Mouse (Mus musculus) liver, postnatal 0 days (tissue): ENCODE measurements around the gene Pgc. TPM values are rescaled to one million over a fixed set of nuclear protein-coding genes. Genes with fewer than 3 reads are reported as not detected.
A peak's percentile ranks its signal among the peaks of the same experiment; 100 is the strongest.

Experiments used
- ATAC-seq: fragments of 200-750 bp; cut with Nextera tagmentation; 2 replicates; pipeline ENCODE4 v1.8.0; 2017; ENCODE audit warnings: mild to moderate bottlenecking, moderate library complexity
- DNase-seq: peaks from one replicate; pipeline ENCODE4 v3.0.0-alpha.2; 2016
- H3K27ac ChIP-seq: fragments of 300-500 bp; sonication (generic); 2 replicates; pipeline ENCODE4 v1.5.1; 2014; ENCODE audit warnings: antibody characterized with exemption, moderate library complexity, mild to moderate bottlenecking, low read depth
- H3K27me3 ChIP-seq: fragments of 300-500 bp; sonication (generic); 2 replicates; pipeline ENCODE4 v1.6.1; 2014; ENCODE audit warnings: low read length, control low read depth, mixed read lengths; ENCODE audit not compliant: insufficient read depth
- H3K36me3 ChIP-seq: fragments of 300-500 bp; sonication (generic); replicated peaks from 2 replicates; pipeline ENCODE4 v1.6.1; 2014; ENCODE audit warnings: mild to moderate bottlenecking, control low read depth, low read length, moderate library complexity, mixed read lengths; ENCODE audit not compliant: insufficient read depth
- H3K4me1 ChIP-seq: fragments of 300-500 bp; sonication (generic); 2 replicates; pipeline ENCODE4 v1.6.1; 2014; ENCODE audit warnings: antibody characterized with exemption, mild to moderate bottlenecking, control low read depth; ENCODE audit not compliant: insufficient read depth
- H3K4me2 ChIP-seq: fragments of 300-500 bp; sonication (generic); 2 replicates; pipeline ENCODE4 v1.6.1; 2014; ENCODE audit warnings: low read depth, mild to moderate bottlenecking, low read length, moderate library complexity, mixed read lengths
- H3K4me3 ChIP-seq: fragments of 300-500 bp; sonication (generic); 2 replicates; pipeline ENCODE4 v1.5.1; 2014; ENCODE audit warnings: low read depth, low read length
- H3K9ac ChIP-seq: fragments of 300-500 bp; sonication (generic); replicated peaks from 2 replicates; pipeline ENCODE4 v1.6.1; 2014; ENCODE audit warnings: mild to moderate bottlenecking, moderate library complexity
- H3K9me3 ChIP-seq: fragments of 300-500 bp; sonication (generic); 2 replicates; pipeline ENCODE4 v1.6.1; 2016; ENCODE audit warnings: mild to moderate bottlenecking, control low read depth, low read length, mixed read lengths
- CTCF ChIP-seq: sonication (generic); IDR thresholded peaks from 2 replicates; pipeline ENCODE4 v1.5.1; 2016; ENCODE audit warnings: antibody characterized with exemption, low read depth
- EP300 ChIP-seq: IDR thresholded peaks from 2 replicates; pipeline ENCODE4 v1.6.1; 2016; ENCODE audit warnings: antibody characterized with exemption, low read depth, mild to moderate bottlenecking
- WGBS: fragments of 180-500 bp; shearing (Covaris S2); extraction: QIAGEN DNeasy Blood & Tissue Kit; methylation state at CpG from one replicate; pipeline ENCODE4 v1.1.7; 2014; ENCODE audit not compliant: insufficient replicate concordance; 5-methylcytosine and 5-hydroxymethylcytosine counted together
- polyA plus RNA-seq: library from polyadenylated mRNA; unstranded; fragments of >200 nt; fragmentation: Nextera tagmentation; extraction: Ambion mirVana; gene quantifications from 2 replicates; pipeline ENCODE4 v1.2.1, GENCODE M21; 2015

Gene Pgc
- polyA plus RNA-seq: 0.07 and 0.15 TPM in 2 replicates

- Histone ChIP-seq H3K4me2 (no peak within 1 kb of the TSS), H3K4me1 (no peaks in the 10 kb centered on the region), H3K9ac (no peak within 1 kb of the TSS), H3K27ac (no peak within 1 kb of the TSS), H3K4me3 (no peak within 1 kb of the TSS), H3K36me3 (no peaks in the 10 kb centered on the region), H3K27me3 (no peaks in the 10 kb centered on the region), H3K9me3 (no peaks in the 10 kb centered on the region)
- TF ChIP-seq EP300 (no peak), CTCF (no peak)
- ATAC-seq (no peak), DNase-seq (no peak)
- WGBS: 73% methylated on average over 11 of the region's 11 CpGs
Measured at GRCm38 (mm10) chr17:47726566-47726965, at the start of gene Pgc. Gene Pgc, plus strand, starts transcription at chr17:47726842.

- Histone ChIP-seq H3K27me3 (no peaks in the 10 kb centered on the region), H3K4me1 (no peaks in the 10 kb centered on the region), H3K4me2 (no peak overlapping the region), H3K9me3 (no peaks in the 10 kb centered on the region), H3K4me3 (no peak overlapping the region), H3K9ac (no peak overlapping the region), H3K27ac (no peak overlapping the region), H3K36me3 (peaks cover 23% of the 10 kb centered on the region)
- WGBS: 80% methylated on average over 5 of the region's 5 CpGs
- TF ChIP-seq CTCF: no peak
- no peak for TF ChIP-seq EP300
- DNase-seq (no peak), ATAC-seq (peak; percentile 78)
Measured at GRCm38 (mm10) chr17:47678238-47678637, 48.4 kb upstream of the Pgc start.

- DNase-seq (no peak), ATAC-seq (no peak)
- Histone ChIP-seq H3K9me3 (no peaks in the 10 kb centered on the region), H3K4me3 (no peak overlapping the region), H3K4me1 (no peaks in the 10 kb centered on the region), H3K9ac (no peak overlapping the region), H3K4me2 (no peak overlapping the region), H3K27me3 (no peaks in the 10 kb centered on the region), H3K36me3 (peaks cover 23% of the 10 kb centered on the region), H3K27ac (no peak overlapping the region)
- 70% methylated on average over 5 of the region's 5 CpGs for WGBS
- no peak for TF ChIP-seq EP300
- no peak for TF ChIP-seq CTCF
Measured at GRCm38 (mm10) chr17:47678702-47679101, 47.9 kb upstream of the Pgc start.

GRCm38 (mm10) chr17:47682836-47683235, 43.8 kb upstream of the Pgc start:
- no peak overlapping the region for H3K27ac ChIP-seq
- no peak overlapping the region for H3K4me2 ChIP-seq
- H3K4me3 ChIP-seq: no peak overlapping the region
- DNase-seq (no peak), ATAC-seq (no peak)
- H3K36me3 ChIP-seq: peaks cover 42% of the 10 kb centered on the region
- no peak overlapping the region for H3K9ac ChIP-seq
- H3K4me1 ChIP-seq: peaks cover 8% of the 10 kb centered on the region
- TF ChIP-seq CTCF: no peak
- no peak for TF ChIP-seq EP300
- no peaks in the 10 kb centered on the region for H3K27me3 ChIP-seq
- WGBS: 63% methylated on average over 4 of the region's 4 CpGs
- H3K9me3 ChIP-seq: no peaks in the 10 kb centered on the region

- peak; percentile 95 for DNase-seq
- H3K9me3 ChIP-seq: no peaks in the 10 kb centered on the region
- H3K36me3 ChIP-seq: peaks cover 24% of the 10 kb centered on the region
- peak overlapping the region; percentile 100 for H3K4me2 ChIP-seq
- peaks cover 13% of the 10 kb centered on the region for H3K4me1 ChIP-seq
- under 1% methylated on average over 70 of the region's 70 CpGs for WGBS
- peak; percentile 95 for ATAC-seq
- H3K9ac ChIP-seq: peak overlapping the region; percentile 79
- H3K27me3 ChIP-seq: 0 out of 2 replicates have a peak, but pooled peaks cover 2% of the 10 kb centered on the region
- peak overlapping the region; percentile 84 for H3K27ac ChIP-seq
- H3K4me3 ChIP-seq: peak overlapping the region; percentile 82
- peak; percentile 54; the same call in 1 of the 2 replicates for TF ChIP-seq EP300
- no peak for TF ChIP-seq CTCF
Measured at GRCm38 (mm10) chr17:47687409-47688343, 39.0 kb upstream of the Pgc start.

GRCm38 (mm10) chr17:47688344-47688607, 38.4 kb upstream of the Pgc start, which contains the start of gene Tomm6:
Gene Tomm6, minus strand, starts transcription at chr17:47688386.
- Histone ChIP-seq H3K9me3 (no peaks in the 10 kb centered on the region), H3K36me3 (peaks cover 24% of the 10 kb centered on the region), H3K4me1 (peaks cover 13% of the 10 kb centered on the region), H3K4me3 (peak within 1 kb of the TSS; percentile 82), H3K9ac (peak within 1 kb of the TSS; percentile 79), H3K4me2 (peak within 1 kb of the TSS; percentile 100), H3K27me3 (0 out of 2 replicates have a peak, but pooled peaks cover 2% of the 10 kb centered on the region), H3K27ac (peak within 1 kb of the TSS; percentile 84)
- DNase-seq (no peak), ATAC-seq (no peak)
- TF ChIP-seq CTCF (no peak), EP300 (no peak)
- 0% methylated on average over 9 of the region's 9 CpGs for WGBS
